Mouse (Mus musculus) E14TG2a.4 (cell line): ENCODE data around the gene Thbs1.
A peak's percentile ranks its signal among the peaks of the same experiment; 100 is the strongest.

ENCODE experiments used
- CTCF ChIP-seq: conservative IDR thresholded peaks from 2 replicates; pipeline ENCODE4 v1.5.1; 2014; ENCODE audit warnings: low read length
- NANOG ChIP-seq: IDR thresholded peaks from 2 replicates; pipeline ENCODE4 v1.6.1; 2014; ENCODE audit warnings: borderline replicate concordance, low read length, mixed read lengths
- POU5F1 ChIP-seq: IDR thresholded peaks from 2 replicates; pipeline ENCODE4 v1.6.1; 2014; ENCODE audit warnings: low read length, borderline replicate concordance

GRCm38 (mm10) chr2:118111116-118111487 lies 574 bp upstream of the Thbs1 start:
- TF ChIP-seq CTCF: peak; percentile 85
- no peak for TF ChIP-seq NANOG
- no peak for TF ChIP-seq POU5F1
